Mouse (Mus musculus) cerebellum, adult 2 months (tissue): ENCODE data around the gene Pcgf1. TPM values are rescaled to one million over a fixed set of nuclear protein-coding genes. Genes with fewer than 3 reads are reported as not detected.

Experiments
- DNase-seq, 2 experiments: peaks; one replicate each; pipeline ENCODE4 v3.0.0; 2021
- H3K27ac ChIP-seq: fragments of 200-500 bp; 2 replicates; pipeline ENCODE4 v1.5.1; 2012; ENCODE audit warnings: low read length, control low read depth, inconsistent platforms; ENCODE audit not compliant: insufficient read depth
- H3K27me3 ChIP-seq: fragments of 200-500 bp; 2 replicates; pipeline ENCODE4 v1.6.1; 2012; ENCODE audit warnings: inconsistent platforms, mild to moderate bottlenecking, low read length, moderate library complexity; ENCODE audit not compliant: control insufficient read depth, insufficient read depth
- H3K4me1 ChIP-seq: fragments of 200-500 bp; 2 replicates; pipeline ENCODE4 v1.6.1; 2011; ENCODE audit warnings: low read length; ENCODE audit not compliant: control insufficient read depth, insufficient read depth
- H3K4me3 ChIP-seq: fragments of 200-500 bp; replicated peaks from 2 replicates; pipeline ENCODE3; 2011; ENCODE audit warnings: mild to moderate bottlenecking, low read depth, low read length, control low read depth; ENCODE audit not compliant: insufficient read depth
- CTCF ChIP-seq: fragments of 200-500 bp; IDR thresholded peaks from 2 replicates; pipeline ENCODE4 v1.5.1; 2011; ENCODE audit warnings: low read depth, mild to moderate bottlenecking, control low read depth, low read length, moderate library complexity, borderline replicate concordance; ENCODE audit not compliant: insufficient read depth
- POLR2A ChIP-seq: fragments of 200-500 bp; IDR thresholded peaks from 2 replicates; pipeline ENCODE4 v1.6.1; 2011; ENCODE audit warnings: low read length, control low read depth, borderline replicate concordance; ENCODE audit not compliant: insufficient read depth
- WGBS: fragments of 180-500 bp; shearing (Covaris S2); methylation state at CpG from one replicate; pipeline ENCODE4 v1.1.7; 2018; 5-methylcytosine and 5-hydroxymethylcytosine counted together
- polyA plus RNA-seq: library from polyadenylated mRNA; depleted of rRNA; stranded (reverse); fragments of >200 nt; gene quantifications from 2 replicates; pipeline ENCODE4 v1.2.3, GENCODE M21; 2012

Gene Pcgf1
- polyA plus RNA-seq, 1 experiment, result 57.5 TPM

DNA sequence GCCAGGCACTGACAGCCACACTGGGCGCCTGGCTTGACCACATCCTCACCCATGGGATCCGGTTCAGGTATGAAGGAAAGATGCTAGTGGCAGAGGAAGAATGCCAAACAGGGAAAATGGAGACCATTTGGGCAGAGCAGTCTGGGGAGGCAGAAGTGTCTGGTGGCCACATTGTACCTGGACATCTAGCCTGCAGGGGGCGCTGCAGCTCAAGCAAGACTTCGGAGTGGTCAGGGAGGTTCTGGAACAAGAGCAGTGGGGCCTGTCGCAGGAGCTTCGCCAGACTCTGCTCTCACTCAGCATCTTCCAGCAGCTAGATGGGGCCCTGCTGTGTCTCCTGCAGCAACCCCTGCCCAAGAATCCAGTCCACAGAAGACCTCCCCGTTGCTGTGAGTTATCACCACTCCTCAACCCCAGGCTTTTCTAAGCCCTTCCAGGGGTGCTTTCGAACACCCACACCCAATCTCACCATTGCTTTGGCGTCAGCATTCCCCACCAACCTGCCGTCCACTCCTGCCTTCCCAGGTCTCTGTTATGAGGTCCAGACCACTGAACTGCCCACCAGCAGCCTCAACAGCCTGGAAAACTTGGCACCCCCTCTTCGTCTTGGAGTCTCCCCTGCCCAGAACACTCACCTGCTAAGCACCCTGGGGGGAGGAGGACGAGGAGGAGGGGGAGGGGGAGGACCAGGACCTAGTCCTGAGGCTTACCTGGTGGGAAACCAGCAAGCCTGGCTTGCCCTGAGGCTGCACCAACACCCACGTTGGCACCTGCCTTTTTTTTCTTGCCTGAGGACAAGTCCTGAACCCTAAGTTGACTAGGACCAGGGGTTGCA is 30.1 kb downstream of the Pcgf1 start:
- peaks cover 15% of the 10 kb centered on the region for H3K4me1 ChIP-seq
- no peaks in the 10 kb centered on the region for H3K27me3 ChIP-seq
- peak overlapping the region; percentile 79 for H3K4me3 ChIP-seq
- WGBS, result 24% methylated on average over 13 of the region's 13 CpGs
- TF ChIP-seq CTCF (peak; percentile 70), POLR2A (no peak)
- DNase-seq, result peak; percentile 62 to 72
- peak overlapping the region; percentile 83; the same call in 1 of the 2 replicates for H3K27ac ChIP-seq

DNA sequence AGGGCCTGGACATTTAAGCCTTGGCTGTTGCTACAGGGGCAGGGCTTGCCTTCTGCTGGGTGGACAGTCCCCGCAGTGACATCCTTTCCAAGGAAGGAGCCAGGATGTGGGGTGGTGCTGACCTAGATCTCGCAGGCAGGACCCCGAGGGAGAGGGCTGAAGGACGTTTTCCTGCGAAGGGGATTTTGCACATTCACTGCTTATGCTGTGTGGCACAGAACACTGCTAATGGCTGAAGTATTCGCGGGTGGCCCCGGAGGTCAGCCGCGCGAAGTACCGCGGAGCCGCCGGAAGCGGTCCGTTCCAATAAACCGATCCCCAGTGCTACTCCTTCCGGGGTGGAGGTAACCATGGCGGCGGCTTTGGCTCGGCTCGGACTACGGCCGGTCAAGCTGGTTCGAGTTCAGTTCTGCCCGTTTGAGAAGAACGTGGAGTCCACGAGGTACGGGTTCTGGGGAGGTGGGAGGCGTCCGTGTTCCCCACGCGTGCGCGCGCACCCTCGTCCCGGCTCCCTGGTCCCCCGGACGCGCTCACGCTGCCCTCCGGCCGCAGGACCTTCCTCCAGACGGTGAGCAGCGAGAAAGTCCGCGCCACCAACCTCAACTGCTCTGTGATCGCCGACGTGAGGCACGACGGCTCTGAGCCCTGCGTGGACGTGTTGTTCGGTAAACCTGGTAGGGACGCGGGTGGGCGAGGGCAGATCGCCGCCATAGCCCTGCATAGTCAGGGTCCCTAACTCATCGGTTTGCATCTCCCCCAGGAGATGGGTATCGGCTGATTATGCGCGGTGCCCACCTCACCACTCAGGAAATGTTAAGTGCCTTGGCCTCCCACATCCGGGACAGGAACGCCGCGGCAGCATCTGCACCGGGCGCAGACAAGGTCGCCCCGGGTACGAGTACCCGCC is 31.3 kb downstream of the Pcgf1 start, which contains the start of gene Mrpl53:
Mrpl53 (plus strand) TSS at position 279 of the 907 bp plus-strand sequence.
- under 1% methylated on average over 76 of the region's 76 CpGs for WGBS
- peaks cover 6% of the 10 kb centered on the region; the same call in 1 of the 2 replicates for H3K4me1 ChIP-seq

DNA sequence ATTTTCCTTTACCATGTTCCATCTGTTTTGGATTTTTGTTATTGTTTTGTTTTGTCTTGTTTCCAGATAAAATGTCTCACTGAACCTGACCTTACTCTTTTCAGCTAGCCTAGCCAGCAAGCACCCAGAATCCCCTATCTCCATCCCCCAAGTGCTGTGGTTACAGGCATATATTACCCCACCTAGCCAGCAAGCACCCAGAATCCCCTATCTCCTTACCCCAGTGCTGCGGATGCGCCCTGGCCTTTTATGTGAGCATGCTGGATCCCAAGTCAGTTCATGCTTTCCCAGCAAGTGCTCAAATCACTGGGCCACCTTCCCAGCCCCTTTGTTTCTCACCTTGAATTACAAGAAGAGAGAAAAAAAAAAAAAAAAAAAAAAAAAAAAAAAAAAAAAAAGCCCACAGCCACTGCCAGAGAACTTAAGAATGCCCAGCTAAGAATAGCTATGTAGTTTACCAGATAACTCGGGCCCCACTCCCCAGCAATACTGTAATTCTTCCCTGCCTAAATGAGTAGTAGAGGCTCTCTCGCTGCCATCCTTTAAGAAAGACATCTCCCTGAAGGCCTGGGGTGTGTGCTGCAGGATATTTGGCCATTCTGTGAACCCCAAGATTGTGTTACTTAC is 34.0 kb downstream of the Pcgf1 start:
- Histone ChIP-seq H3K4me1 (peaks cover 15% of the 10 kb centered on the region), H3K4me3 (no peak overlapping the region), H3K27me3 (no peaks in the 10 kb centered on the region), H3K27ac (no peak overlapping the region)
- WGBS, result 89% methylated on average over 4 of the region's 4 CpGs
- TF ChIP-seq POLR2A, result no peak
- no peak for TF ChIP-seq CTCF
- no peak for DNase-seq

More for the DNA sequence above, 31.3 kb downstream of the Pcgf1 start, which contains the start of gene Mrpl53:
- TF ChIP-seq POLR2A, result peak; percentile 94
- TF ChIP-seq CTCF, result no peak; the same call in 1 of the 2 replicates
- peak; percentile 84 to 89 for DNase-seq
- Histone ChIP-seq H3K27ac (peak within 1 kb of the TSS; percentile 83), H3K27me3 (no peaks in the 10 kb centered on the region), H3K4me3 (peak within 1 kb of the TSS; percentile 79)

DNA sequence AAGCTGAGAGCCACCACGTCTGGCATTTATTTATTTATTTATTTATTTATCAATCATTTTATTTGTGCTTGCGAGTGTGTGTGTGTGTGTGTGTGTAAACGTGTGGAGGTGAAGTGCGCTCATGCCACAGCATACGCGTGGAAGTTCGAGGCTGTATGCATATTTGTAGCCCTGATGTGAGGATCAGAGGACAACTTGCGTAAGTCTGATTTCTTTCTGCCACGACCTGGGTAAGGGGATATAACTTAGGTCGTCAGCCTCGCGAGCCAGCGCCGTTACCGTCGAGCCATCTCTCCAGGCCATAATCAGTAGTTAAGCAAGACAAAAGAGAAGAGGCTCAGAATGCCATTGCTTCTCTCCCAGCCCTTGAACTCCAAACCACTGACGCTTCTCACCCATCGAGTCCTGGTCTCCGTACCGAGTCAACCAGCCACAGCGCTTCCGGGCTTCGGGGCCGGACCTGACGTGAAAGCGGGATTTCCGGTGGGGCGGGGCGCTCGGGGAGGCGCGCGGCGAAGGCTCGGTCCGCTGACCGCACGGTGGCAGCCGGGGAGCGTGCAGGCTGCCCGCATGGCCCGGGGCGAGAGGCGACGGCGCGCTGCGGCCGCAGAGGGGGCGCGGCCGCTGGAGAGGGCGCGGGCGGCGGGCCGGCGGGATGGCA is 37.5 kb downstream of the Pcgf1 start, which contains the start of gene Mogs:
Mogs (plus strand) TSS at position 486 of the 661 bp plus-strand sequence.
- DNase-seq, result peak; percentile 93
- Histone ChIP-seq H3K4me3 (peak within 1 kb of the TSS; percentile 98), H3K4me1 (peaks cover 14% of the 10 kb centered on the region), H3K27ac (peak within 1 kb of the TSS; percentile 60), H3K27me3 (no peaks in the 10 kb centered on the region)
- WGBS, result 2% methylated on average over 56 of the region's 58 CpGs
- TF ChIP-seq POLR2A, result peak; percentile 94
- peak; percentile 27; the same call in 1 of the 2 replicates for TF ChIP-seq CTCF

DNA sequence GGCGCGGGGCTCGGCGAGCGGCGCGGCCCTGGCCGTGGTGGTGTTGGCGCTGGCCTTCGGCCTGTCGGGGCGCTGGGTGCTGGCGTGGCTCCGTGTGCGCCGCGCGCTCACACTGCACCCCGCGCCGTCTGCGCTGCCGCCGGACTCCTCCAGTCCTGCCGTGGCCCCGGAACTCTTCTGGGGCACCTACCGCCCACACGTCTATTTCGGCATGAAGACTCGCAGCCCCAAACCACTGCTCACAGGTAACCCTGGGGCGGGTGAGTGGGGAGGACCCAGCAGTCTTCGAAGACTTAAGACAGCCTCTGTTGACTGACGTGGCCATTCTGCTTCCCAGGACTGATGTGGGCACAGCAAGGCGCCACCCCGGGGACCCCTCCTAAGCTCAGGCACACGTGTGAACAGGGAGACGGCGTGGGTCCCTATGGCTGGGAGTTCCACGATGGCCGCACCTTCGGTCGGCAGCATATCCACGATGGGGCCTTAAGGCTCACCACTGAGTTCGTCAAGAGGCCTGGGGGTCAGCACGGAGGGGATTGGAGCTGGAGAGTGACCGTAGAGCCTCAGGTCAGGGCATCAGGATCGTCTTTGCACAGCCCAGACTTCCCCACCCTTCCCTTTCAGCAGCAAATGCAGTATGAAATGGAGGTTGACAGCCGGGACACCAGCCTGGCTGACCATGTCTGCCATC is 38.2 kb downstream of the Pcgf1 start:
- under 1% methylated on average over 48 of the region's 48 CpGs for WGBS
- Histone ChIP-seq H3K4me1 (peaks cover 15% of the 10 kb centered on the region), H3K27me3 (no peaks in the 10 kb centered on the region), H3K4me3 (peak overlapping the region; percentile 98), H3K27ac (no peak overlapping the region)
- DNase-seq, result peak in 1 of 2 experiments; percentile 38
- TF ChIP-seq POLR2A, result no peak
- TF ChIP-seq CTCF, result no peak

DNA sequence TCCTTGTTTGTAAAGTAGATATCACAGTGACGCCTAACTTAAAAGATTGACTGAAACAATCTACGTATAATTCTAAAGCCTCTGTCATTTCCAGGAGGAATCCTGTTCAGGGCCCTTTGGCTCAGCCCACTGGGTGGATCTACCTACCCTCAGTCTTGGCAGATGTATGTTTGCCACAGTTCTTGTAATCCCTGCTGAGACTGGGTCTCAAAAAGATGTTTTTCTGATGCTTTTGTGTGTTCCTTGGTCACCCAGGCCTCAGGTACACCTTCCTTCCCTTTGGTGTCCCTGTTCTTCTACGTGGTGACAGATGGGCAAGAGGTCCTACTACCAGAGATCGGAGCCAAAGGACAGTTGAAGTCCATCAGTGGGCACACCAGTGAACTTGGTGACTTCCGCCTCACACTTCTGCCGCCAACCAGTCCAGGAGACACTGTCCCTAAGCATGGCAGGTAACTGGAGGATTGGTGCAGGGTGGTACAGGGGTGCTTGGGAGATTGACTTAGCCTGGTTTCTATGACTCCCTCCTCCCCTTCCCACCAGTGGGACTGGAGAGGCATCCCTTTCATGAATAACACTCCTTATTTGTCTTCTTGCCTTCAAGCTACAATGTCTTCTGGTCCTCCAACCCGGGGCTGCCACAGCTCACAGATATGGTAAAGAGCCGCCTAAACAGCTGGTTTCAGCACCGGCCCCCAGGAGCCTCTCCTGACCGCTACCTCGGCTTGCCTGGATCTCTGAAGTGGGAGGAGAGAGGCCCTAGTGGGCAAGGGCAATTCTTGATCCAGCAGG is 38.9 kb downstream of the Pcgf1 start:
- 49% methylated on average over 11 of the region's 11 CpGs for WGBS
- Histone ChIP-seq H3K27me3 (no peaks in the 10 kb centered on the region), H3K4me3 (peak overlapping the region; percentile 98), H3K27ac (no peak overlapping the region), H3K4me1 (peaks cover 15% of the 10 kb centered on the region)
- peak in 1 of 2 experiments; percentile 19 for DNase-seq
- TF ChIP-seq CTCF (no peak), POLR2A (no peak)
